Mouse (Mus musculus) heart, adult 11 months (tissue): ENCODE results near the gene Ltbp2.

Experiments used
- DNase-seq: peaks from one replicate; pipeline ENCODE4 v3.0.0; 2022

Ltbp2 gene

DNA sequence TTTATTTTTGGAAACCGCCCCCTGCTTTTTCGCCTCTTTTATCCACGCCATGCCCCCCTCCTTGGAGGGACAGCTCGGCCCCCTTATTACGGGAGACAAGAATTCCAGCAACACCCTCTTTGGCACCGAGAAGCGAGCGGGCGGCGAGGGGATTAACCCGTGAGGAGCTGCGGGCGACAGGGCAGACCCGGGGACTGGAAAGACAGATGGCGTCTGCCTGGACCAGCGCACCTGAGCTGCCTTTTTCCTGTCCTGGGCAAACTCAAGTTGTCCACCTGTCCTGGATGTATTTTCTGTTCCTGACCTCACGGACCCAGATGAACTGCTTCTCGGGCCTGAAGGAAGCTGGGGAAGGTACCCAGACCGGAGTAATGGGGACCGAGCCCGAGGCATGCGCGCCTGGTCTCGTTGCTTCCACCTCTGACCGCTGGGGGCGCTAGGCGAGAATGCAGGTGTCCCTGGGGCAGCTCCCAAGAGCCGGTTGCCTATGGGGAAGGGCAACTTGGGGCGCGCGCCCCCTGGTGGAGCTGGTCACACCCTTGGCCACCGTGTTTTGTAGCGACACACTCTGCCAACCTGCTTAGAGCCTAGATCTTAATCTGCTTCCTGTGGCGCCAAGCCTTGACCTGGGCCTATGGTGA is at the start of gene Ltbp2:
Ltbp2 (minus strand) TSS at position 52 of the 641 bp plus-strand sequence.
- peak; percentile 96 for DNase-seq

DNA sequence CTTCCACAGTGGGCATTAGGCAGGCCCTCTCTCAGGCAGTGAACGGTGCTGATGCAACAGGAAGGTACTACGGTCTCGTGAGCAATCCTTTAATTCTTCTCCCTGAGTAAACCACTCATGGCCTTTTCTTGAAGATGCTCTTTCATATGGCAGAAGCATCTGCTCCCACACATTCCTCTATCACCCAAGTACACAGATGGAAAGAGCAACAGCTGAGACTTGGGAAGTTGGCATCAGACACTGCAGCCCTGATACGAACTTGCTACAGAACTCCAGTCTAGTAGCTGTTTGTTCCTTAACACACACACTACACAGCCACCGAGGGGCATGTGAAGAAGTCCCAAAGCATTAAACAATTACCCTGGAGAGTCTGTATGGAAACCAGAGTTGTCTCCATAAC is 48.0 kb upstream of the Ltbp2 start:
- DNase-seq, result no peak

DNA sequence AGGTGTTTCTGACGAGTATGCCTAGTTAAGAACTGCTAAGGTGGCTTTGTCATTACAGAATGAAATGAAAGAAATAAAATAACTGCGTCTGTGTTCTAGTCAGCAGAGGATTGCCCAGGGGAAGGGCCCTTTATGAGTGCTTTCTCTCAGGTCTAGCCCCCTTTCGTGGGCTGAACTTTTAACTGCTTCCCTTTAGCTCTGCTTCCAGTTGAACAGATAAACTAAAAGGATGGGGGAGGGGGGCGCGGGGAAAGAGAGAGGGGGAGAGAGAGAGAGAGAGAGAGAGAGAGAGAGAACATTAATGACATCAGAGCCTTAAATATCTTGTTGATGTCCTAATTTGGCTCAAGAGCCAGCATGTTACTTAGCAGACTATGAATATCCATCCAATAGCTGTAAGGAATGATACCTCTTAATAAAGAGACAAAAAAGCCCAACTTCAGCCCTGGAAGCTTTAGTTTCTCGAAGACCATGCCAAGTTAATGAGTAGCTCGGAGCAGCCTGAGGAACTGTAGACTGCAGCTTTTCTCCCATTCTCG is 45.6 kb upstream of the Ltbp2 start:
- no peak for DNase-seq

DNA sequence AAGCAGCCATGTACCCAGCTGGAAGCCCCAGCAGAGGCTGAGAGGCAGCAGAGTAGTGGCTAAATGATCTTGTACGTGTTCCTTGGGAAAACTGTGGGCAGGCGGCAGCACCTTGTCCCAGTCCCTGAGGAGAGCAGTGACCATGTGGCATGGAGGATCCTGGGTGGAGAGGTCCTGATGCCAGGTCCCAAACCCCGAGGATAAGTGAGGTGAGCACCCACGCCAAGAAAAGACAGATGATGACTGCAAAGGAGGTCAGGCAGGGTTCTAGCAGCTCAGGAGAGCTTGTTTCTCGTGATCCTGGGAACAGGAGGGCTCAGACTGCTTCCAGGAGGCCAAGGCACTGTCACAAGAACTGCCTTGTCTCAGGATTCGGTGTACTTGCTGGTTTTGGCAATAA is 42.5 kb upstream of the Ltbp2 start:
- DNase-seq, result no peak

DNA sequence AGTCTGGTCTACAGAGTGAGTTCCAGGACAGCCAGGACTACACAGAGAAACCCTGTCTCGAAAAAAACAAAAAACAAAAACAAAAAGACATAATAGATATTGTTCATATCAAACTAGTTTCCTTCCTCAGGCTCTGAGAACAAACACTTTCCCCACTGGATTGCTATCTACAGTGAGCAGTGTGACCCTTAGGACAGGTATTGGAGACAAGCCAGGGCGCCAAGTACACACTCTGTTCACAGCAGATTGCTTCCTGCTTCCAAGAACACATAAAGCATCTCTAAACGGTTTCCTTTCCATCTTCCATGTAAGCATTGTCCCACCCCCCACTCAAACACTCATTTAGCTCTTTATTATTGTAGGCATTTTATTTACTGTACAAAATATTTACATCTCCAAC is 41.5 kb upstream of the Ltbp2 start:
- DNase-seq, result no peak

DNA sequence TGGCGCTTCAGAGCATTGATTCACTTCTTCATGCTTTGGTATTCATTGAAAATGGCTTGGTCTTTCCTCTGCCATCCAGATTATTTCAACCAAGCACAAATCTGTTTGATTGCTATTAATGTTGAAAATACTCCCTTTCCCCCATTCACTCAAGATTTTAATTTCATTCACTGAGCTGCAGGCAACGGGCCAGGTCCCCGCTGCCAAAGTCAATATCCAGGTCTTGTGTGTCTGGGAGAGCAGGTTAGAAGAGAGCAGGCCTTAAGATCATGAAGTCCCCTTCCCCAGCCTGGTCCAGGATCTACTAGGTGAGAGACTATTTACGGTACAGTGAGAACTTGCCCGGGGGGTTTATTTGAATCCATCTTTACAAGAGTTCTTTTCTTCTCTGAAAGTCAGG is 38.6 kb upstream of the Ltbp2 start:
- DNase-seq, result no peak

DNA sequence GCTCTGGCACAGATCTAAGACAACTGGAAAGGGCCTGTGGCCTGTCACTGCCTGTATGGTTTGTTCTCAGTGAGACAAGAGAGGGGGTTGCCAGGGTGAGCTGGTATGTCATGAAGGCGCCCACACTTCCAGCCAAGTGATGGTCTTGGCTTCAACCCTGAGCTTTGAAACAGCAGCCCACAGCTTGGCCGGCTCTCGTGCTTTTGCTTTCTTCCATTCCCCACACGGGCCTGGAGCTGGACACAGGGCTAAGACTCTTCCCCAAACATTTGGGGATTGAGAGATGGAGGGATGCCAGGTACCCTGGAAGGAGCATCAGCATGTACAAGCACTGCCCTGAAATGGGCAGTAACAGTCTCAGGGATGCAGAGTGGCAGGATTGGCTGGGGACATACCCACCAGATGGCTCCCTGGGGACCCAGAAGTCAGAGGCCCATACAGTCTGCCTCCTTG is 36.3 kb upstream of the Ltbp2 start:
- DNase-seq, result no peak

DNA sequence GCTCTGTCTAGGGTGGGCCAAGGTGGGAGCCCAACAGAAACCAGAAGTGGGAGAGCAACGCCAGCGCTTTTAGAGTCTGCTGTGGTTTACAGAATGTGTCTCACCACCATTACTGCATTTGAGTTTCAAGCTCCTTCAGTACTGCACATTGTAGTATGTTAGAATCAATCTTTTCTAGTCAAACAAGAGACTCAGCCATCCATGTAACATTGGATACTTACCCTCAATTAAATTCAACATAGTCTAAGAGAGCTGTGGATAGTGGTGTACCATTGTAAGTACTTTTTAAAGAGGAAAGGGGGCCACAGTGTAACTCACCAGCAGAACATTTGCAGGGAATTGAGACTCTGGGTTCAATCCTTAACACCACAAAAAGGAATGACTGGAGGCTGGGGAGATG is 35.3 kb upstream of the Ltbp2 start:
- no peak for DNase-seq

DNA sequence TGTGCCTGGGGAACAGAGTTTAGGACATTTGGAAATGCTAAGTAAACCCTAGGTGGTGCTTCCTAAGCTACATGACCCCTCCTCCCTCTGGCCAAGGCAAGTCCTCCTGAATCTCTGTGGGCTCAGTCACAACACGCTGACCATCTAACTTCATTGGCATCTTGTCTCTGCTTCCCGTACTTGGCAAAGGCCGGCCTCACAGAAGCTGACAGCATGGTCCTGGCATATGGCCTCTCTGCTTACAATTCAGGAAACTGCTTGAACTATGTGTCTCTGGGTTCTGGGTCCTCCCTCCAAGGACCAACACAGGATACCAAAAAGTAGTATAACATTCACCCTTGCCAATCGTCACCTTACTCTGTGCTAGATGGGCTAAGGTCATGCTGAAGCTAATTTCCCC is 33.7 kb upstream of the Ltbp2 start:
- DNase-seq, result no peak

DNA sequence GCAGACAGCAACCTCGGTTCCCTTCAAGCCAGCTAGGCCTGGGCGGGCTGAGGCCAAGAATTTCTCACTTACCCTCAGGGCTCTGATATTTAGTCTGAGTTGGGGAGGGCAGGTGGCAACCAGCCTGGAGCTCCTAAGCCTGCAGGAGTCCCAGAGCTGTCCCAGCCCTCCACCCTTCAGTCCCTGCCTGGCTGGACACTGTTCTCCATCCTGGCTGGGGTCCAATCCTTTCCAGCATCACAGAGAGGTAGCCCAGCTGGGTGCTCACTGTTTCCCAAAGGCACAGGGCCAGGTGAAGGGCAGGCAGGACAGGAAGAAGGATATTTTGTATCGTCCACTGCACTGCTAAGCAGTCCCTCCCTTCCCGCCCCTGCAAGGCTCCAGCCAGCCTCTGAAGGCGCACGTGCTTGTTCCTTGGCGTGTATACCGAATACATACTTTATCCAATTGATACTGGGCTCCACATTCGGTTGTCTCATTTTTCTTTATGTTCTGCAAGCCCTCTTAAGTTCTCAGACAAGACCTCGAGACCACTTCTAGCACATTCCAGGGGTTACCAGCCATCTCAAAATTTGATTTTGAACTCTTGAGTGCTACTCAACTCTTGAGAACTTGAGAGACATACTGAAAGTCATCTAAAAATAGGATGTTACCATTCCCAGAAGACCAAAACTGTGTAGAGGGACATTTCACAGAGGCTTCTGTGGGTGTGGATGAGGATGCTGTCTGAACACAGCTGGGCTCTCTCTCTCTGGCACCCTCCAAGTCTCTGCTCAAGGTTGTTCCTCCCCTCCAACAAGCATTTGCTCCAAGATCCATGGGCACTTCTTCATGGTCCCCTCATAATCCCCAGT is 31.5 kb upstream of the Ltbp2 start:
- DNase-seq, result peak; percentile 97

DNA sequence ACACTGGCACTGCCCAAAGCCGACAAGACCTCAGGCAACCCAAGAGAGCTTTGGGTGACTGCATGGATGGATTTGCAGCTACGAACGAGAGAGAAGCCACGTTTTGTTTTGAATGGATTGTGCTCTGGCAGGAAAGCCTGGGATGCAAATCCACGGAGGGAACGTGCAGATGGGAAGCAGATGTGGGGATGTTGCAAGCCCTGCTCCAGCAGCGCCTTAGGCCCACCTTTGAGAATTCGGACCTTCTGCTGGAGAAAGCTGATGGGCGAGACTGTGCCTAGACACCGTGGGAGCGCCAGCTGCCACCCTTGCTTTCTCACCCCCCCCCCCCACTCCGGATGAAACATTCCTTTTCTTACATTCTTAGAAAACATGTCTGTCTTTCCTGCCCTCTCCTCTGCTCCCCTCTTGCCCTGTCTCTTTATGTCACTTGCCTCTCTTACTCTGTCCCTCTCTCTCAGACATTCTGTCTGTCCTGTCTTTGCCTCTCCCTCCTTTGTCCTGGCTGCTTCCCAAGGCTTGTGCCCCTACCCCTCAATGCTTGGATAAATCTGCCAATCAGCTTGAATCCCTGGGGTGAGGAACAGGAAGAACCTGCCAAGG is 30.8 kb upstream of the Ltbp2 start:
- peak; percentile 96 for DNase-seq

DNA sequence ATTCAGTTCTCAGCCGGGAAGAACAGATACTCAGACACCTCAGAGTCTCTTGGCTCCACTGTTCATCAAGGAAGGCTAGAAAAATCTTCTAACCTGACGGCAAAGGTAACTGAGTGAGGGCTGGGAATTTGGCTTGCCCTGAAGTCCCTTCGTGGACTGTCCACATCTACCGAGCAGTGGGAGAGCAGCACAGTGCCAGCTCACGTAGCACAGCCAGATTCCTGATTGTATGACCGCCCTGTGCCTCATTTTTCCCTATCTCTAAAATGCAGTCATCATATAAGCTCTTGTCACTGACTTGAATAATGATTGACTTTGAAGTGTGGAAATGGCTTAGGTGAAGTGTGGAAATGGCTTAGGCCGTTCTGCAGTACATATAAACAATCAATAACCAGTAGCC is 28.1 kb upstream of the Ltbp2 start:
- DNase-seq, result peak; percentile 54

DNA sequence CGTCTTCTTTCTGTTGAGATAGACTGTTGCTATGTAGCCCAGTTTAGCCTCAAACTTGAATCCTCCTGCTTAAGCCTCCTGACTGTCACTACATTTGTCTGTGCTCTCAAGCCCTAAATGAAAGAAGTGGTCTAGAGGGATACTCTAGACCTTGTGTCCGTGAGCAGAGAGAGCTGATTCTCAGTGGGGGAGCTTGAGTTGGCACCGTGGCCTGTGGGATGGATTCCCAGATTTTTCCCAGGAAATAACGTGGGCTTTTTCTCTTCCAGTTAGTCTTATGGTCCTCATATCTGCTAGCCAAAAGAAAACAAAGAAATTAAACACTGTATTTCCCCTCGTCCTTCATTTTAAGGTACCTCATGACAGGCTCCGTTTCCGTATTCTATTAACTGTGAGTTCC is 24.0 kb upstream of the Ltbp2 start:
- DNase-seq, result no peak

DNA sequence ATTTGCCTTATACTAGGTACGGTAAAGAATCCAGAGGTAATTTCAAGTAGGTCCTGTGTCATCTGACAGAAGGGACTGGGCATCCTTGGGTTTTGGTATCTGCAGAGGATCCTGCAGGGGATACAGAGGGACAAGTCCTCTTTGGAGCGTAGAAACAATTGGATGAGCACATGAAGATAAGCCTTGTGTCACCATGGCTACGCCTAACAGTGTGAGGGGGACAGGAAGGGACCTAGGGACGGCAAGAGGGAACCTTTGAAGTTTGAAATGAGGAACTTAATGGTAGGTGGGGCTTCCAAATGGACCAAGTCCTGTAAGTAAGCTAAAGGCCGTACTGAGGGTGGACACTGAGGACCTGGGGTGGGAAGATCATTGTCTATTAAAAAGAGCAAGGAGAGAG is 21.0 kb upstream of the Ltbp2 start:
- DNase-seq, result peak; percentile 71

DNA sequence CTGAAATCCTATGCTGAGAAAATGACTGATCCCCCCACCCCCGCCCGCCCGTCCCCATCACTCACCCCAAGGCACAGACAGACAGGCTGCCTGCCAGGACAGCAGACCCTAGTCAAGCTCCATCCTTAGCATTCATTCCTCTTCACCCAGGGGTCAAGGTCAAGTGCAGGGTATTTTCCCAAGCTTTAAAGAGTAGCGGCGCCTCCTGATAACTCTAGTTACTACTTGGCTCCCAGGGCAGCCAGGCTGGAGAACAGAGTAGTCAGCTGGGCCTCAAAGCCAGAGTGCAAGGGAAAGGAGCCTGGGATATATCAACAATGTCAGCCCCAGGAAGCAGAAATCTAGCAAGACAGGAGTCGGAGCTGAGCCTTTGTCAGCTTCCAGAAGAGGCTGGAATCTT is 19.9 kb upstream of the Ltbp2 start:
- DNase-seq, result peak; percentile 94

DNA sequence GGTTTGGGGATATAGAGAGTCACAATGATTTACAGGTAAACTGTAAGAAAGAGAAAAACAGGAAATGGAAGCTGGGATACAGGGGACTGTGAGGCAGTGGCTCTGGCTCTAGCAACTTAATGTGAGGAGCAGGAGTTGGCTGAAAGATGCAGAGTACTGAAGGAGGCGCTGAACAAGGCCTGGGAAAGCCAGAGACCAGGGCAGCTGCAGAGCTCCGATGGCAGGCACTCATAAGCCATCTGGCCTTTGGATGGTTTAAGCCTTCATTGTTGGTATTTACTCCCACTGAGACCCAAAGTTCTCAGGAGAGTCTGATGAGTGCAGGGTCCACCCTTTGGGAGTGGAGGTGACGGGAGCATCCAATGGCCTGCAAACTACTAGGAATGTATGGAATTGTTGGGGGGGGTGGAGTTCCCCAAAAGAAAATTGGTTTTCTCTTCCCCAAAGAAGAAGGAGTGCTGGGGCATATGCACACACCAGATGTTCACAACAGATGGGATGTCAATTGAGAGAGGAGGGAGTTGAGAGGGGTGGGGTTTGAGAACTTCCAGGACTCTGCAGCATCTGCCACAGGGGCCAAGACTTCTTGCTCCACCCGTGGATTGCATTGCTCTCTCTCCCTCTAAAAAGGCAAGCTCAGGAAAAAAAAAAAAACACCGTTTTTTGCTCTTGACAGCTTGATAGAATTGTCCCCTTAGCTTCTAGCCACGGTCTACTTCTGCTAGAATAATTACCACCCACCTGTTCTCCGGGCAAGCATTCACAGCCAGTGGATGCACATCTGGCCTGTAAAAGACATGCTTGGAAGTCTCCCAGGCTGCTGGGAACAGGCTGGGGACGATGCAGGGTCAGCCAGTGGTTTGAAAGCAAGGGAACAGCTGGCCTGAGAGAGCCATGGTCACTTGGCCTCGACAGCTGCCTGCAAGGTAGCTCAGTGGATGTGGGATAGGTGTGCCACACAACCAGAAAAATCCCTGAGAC is 17.6 kb upstream of the Ltbp2 start:
- peak; percentile 96 for DNase-seq

DNA sequence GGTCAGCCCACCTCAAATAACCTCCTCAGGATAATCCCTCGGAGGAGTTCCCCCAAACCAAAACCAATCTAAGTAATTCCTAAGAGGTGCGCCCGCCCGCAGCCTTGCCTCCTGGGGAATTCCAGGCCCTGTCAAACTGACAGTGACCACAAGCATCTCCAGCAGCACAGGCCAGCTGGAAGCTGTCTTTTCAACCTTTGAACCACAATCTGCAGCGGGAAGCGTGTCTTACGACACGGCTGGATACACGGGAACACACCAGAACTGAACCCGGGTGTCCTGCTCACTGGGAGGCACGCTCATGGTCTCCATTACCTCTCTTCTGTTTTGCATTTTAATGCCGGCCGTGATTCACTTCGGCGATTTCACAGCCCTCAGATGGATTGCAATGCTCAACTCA is 14.0 kb upstream of the Ltbp2 start:
- DNase-seq, result no peak

DNA sequence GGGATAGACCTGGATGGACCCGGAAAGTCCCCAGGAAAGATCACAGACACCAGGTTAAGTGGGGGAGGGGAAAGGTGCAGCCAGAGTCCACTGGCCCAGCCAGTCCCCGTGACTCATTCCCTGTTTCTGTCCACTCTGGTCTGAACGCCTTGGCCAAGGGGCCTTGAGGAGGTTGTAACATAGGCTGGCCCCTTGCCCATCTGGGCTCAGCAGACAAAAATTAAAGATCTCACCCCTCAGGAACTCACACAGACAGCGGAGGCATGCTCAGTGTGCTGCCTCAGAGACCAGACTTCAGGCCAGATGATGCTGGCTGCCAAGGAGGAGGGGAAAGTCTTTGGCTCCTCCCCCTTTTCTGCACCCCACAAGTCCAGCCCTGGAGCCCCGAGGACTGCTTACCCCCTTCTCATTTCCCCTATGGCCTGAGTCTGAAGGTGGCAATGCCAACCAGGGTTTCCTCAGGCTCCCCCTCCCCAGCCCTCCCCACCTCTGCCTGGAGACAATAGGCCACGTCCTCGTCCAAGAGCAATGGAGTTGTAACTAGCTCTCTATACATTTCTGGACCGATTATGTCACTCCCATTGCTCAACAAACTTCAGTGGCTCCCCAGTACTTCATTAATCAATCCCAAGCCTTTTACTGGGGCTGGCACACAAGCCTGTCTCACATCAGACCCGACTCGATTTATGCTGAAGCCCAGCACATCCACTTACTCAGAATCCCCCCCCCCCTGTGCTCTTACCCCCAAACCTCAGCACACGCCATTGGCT is 9.0 kb upstream of the Ltbp2 start:
- DNase-seq, result peak; percentile 98

DNA sequence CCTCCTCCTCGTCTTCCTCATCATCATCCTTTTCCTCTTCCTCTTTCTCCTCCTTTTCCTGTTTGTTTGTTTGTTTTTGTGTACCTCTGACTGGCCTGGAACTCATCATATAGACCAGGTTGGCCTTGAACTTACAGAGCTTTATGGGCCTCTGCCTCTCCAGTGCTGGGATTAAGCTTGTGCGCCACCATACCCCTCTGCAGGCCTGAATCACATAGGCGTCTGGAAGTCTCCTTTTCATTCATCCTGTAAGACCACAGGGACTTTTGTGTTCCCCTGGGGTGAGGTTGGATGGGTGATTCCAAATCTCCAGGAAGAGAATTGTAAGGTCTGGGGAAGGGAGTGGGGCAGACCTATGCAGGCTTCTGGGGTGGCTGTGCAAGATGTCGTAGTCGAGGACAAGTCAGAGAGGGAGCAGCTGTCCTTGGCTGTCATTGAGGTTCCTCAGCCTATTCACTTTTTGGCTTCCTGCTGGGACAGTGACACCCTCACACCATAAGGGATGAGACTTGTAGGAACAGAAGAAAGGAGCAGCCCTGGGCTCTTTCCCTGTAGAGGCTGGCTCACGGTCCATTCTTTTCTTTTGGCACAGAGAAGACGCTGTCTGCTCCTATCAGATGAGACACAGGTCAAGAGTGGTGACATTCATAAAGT is 8.2 kb upstream of the Ltbp2 start:
- DNase-seq, result no peak

DNA sequence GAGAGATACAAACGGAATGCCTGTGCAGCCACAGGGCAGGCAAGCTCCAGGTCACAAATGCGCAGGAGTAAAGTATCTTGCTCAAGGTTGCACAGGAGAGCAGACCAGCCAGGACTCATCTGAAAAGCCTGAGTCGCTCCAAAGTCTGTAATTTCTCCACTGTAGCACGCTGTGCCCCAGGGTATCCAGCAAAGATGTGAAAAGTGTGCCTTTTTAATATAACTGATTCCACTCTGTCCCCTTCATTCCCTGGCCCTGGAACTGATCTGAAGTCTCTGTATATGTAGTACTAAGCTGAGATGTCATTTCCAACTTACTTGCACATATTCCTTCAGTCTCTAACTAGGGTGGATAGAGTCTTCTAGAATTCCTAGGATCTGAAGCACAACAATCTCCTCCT is 6.5 kb upstream of the Ltbp2 start:
- DNase-seq, result no peak

DNA sequence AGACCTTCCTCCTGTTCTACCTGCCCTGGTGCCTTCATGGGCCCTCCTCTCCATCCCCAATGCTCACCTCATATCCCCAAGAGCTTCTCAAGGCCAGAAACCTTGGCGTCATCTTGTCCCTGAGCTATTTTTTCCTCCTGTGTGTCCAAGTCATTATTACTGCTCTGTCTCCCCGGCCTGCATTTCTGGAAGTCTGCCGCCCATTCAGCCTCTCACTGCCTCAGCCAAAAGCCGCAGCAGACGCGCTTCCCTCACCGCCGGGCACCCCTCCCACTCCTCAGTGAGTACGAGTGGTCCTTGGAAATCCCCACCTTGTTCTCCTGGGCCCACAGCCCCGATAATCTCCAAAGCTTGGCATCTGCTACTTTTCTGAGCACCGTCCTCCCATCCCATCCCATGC is 3.8 kb upstream of the Ltbp2 start:
- no peak for DNase-seq
